Mouse (Mus musculus): ENCODE measurements around the gene Zfp950.

The Zfp950 gene

GRCm38 (mm10) chr19:61057581-61057980 is 83.1 kb downstream of the Zfp950 start:
- peak; percentile 20 for DNase-seq (ENCODE audit: low read depth, low spot score)

- no peak for DNase-seq (ENCODE audit: low read depth, low spot score)
Measured at GRCm38 (mm10) chr19:61056783-61057410, 83.7 kb downstream of the Zfp950 start.

DNA sequence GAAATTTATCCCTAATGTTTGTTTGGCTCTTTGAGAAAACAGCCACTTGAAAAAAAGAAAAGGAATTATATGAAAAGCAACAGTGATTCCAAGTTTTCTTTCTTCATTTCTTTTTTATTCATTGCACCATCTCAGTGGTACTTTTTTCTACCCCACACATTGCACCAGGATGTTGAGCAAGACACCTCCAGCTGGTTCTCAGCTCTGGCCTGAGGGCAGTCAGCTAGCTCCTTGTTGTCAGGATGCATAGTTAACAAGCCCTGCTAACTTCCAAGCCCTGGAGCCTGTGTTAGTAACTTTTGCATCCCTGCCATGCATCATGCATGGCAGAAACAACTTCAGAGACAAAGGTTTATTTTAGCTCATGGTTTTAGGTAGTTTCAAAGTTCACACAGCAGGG is 87.9 kb downstream of the Zfp950 start:
- no peak for DNase-seq (ENCODE audit: low read depth, low spot score)

GRCm38 (mm10) chr19:61052008-61052407 is 88.6 kb downstream of the Zfp950 start:
- DNase-seq (ENCODE audit: low read depth, low spot score), result no peak

DNA sequence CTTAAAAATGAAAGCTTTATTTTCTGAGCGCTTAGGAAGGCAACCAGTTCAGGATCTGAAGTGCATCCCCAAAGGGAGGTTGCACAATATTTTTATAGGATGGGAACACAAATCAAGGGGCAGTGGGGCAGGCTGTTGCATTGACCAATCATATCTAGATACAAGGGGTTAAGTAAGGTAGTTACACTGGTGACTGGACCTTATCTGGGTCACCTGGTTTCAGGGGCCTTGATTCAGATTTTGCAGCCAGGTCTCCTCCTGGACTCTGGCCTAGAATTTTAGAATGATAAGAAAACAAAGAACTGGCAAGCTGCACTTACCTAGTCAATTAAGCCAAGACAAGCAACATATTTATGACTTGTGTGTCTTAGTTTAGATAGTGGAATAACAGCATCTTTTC is 89.5 kb downstream of the Zfp950 start:
- DNase-seq (ENCODE audit: low read depth, low spot score), result no peak

DNA sequence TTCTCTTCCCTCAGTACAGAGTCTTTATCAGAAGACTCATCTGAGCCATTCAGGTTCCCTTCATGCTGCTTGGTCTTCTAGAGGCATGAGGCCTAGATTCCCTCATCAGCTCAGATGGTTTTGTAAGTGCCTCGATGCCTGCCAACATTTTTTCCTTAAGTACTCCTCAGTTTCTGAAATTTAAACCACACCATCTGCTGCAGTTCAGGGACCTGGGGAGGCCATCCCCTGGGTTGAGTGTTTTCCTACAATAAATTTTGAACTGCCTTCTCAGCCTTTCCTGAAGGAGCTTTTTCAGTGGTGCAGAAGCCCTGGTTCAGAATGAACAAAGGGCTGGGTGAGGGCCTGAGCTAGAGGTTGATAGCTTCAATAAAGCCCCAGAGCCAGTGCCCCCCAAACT is 91.2 kb downstream of the Zfp950 start:
- no peak for DNase-seq (ENCODE audit: low read depth, low spot score)

GRCm38 (mm10) chr19:61048646-61049045 is 92.0 kb downstream of the Zfp950 start:
- DNase-seq (ENCODE audit: low read depth, low spot score), result no peak

GRCm38 (mm10) chr19:61039151-61039550 is 101.5 kb downstream of the Zfp950 start:
- DNase-seq (ENCODE audit: low read depth, low spot score), result no peak

DNA sequence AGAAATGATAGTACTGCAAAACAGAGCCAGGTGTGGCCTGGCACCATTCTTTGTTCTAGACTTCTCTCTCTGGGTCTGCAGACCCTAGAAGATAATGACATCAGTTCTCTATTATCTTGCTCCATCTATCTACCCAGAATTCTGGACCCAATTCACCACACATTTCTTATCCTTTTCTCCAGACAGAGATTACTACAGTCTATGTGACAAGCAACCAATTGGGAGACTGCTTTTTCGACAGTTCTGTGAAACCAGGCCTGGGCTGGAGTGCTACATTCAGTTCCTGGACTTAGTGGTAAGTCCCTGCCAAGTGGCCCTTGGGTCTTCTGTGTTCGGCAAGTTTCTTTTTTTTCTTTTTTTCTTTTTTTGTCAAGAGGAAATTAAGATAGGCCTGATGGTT is 109.1 kb downstream of the Zfp950 start:
- no peak for DNase-seq (ENCODE audit: low read depth, low spot score)

- DNase-seq (ENCODE audit: low read depth, low spot score), result no peak
Measured at GRCm38 (mm10) chr19:61021939-61022566, 118.6 kb downstream of the Zfp950 start.

DNA sequence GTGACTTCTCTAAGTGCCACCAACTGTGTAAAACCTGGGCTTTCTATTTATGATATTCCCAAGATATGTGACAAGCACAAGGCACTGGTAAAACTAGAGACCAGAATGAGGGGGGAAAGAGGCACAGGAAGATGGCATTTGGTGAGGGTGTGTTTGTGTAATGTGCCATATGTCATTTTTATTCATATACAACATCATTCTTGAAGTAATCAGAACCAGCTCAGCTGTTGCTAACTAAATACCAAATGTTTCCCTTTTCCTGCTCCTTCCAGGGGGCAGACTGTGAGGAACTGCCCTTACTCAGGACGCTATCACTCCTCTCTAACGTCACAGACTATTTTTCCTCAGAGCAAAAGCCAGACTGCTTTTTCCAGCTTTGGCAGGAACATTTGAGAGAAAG is 119.1 kb downstream of the Zfp950 start:
- no peak for DNase-seq (ENCODE audit: low read depth, low spot score)

GRCm38 (mm10) chr19:61017477-61018266 is 123.0 kb downstream of the Zfp950 start:
- DNase-seq (ENCODE audit: low read depth, low spot score), result no peak

- DNase-seq (ENCODE audit: low read depth, low spot score), result no peak
Measured at GRCm38 (mm10) chr19:61009266-61009665, 131.4 kb downstream of the Zfp950 start.
